Mouse (Mus musculus): ENCODE measurements around the gene Kcnc1. TPM values are rescaled to one million over a fixed set of nuclear protein-coding genes. Genes with fewer than 3 reads are reported as not detected.

The Kcnc1 gene
- polyA plus RNA-seq, 1 experiment = 47.6 TPM

DNA sequence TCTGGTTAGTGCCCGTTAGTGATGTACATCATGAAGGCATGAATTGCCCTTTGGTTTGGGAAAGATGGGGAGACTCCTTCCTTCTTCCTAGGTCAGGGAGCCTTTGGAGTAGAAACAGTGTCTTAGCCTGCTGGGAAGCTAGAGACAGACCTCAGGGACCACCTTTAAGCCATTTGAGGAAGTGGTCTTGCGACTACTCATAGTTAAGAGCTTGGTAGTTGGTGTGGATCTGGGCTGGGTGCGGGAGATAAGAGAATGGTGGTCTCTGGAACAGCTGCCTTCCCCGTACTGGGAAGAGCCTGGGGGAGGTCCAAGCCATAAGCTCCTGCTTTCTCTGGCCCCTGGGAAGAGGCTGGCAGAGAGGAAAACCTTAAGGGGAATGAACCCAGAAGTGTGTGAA is 2.3 kb downstream of the Kcnc1 start:
- 25% methylated on average over 4 of the region's 4 CpGs for WGBS
- H3K27ac ChIP-seq (ENCODE audit: insufficient read depth, low read depth, low read length) = no peak overlapping the region
- H3K4me1 ChIP-seq (ENCODE audit: control insufficient read depth, insufficient read depth, low read length) = peaks cover 28% of the 10 kb centered on the region
- H3K4me3 ChIP-seq (ENCODE audit: insufficient read depth, low read depth, low read length) = peak overlapping the region; percentile 64
- TF ChIP-seq CTCF (IDR thresholded peaks at IDR 0.05; ENCODE audit: insufficient read depth, low read depth, low read length) = no peak
- no peak for TF ChIP-seq POLR2A (IDR thresholded peaks at IDR 0.05; ENCODE audit: insufficient read depth, low read depth, low read length)

DNA sequence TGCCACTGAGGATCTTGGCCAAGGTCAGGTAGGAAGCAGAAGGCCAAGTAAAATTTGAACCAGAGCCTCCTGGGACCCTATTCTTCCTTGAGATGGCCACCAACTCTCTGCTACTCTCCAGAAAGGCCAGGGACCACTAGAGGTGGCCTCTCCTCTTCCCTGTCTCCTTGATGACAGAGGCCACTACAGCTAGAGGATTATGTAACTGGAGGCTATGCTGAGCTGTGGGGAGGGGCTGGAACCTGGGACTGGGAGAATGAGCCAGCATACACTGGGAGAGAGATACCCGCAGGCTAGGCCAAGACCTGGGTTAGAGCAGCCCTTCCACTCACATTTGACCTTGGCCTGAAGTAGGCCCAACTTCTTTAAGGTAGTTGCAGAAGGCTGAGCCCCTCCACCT is 3.4 kb downstream of the Kcnc1 start:
- TF ChIP-seq POLR2A (IDR thresholded peaks at IDR 0.05; ENCODE audit: insufficient read depth, low read depth, low read length) = no peak
- no peak for TF ChIP-seq CTCF (IDR thresholded peaks at IDR 0.05; ENCODE audit: insufficient read depth, low read depth, low read length)
- Histone ChIP-seq H3K27ac (ENCODE audit: insufficient read depth, low read depth, low read length) (peak overlapping the region; percentile 29), H3K4me1 (ENCODE audit: control insufficient read depth, insufficient read depth, low read length) (peaks cover 38% of the 10 kb centered on the region), H3K4me3 (ENCODE audit: insufficient read depth, low read depth, low read length) (peak overlapping the region; percentile 64)
- 41% methylated on average over 1 of the region's 1 CpGs for WGBS

- H3K4me1 ChIP-seq (ENCODE audit: control insufficient read depth, insufficient read depth, low read length) = peaks cover 44% of the 10 kb centered on the region
- 17% methylated on average over 8 of the region's 8 CpGs for whole genome bisulfite sequencing
- H3K27ac ChIP-seq (ENCODE audit: insufficient read depth, low read depth, low read length) = peak overlapping the region; percentile 29
- H3K4me3 ChIP-seq (ENCODE audit: insufficient read depth, low read depth, low read length) = peak overlapping the region; percentile 64
- TF ChIP-seq POLR2A (IDR thresholded peaks at IDR 0.05; ENCODE audit: insufficient read depth, low read depth, low read length) = no peak
- no peak for TF ChIP-seq CTCF (IDR thresholded peaks at IDR 0.05; ENCODE audit: insufficient read depth, low read depth, low read length)
Measured at GRCm38 (mm10) chr7:46400346-46400745, 4.0 kb downstream of the Kcnc1 start.

DNA sequence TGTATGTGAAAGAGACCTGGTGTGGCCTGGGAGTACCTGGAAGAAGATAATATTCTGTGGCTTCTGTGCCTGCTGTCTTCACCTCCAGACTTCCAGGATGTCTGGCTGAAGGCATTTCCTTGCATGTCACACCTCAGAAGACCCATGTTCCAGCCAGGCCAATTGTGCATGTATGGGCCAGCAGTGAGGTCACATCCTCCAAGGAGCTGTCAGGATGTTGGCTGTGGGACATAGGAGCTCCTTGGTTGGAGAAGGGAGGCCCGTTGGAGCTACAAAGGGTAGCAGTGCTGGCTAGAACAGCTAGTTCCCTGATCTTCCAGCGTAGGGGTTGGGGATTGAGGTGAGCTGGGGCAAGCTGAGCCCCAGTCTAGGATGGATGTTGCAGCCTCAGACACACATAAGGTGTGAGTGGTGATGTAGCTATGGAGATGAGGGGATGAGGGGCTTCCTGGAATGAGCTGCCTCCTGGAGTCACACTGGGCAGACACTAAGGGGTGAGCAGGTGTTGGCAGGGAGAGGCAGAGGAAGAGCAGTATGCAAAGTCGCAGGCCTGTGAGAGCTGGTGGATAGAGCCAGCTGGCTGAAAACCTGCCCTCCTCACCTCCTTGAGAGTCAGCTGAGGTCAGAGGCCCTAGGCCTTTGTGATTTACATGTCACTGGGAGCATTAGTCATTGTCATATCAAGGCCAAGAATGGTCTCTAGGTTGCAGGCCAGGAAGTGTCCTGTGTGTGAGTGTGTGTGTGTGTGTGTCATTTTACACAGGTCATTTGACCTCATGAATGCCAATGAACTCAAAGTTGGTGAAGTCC is 5.3 kb downstream of the Kcnc1 start:
- TF ChIP-seq CTCF (IDR thresholded peaks at IDR 0.05; ENCODE audit: insufficient read depth, low read depth, low read length) = no peak
- H3K27ac ChIP-seq (ENCODE audit: insufficient read depth, low read depth, low read length) = 0 out of 2 replicates have a peak overlapping the region, but pooled peaks have one; percentile 10
- H3K4me3 ChIP-seq (ENCODE audit: insufficient read depth, low read depth, low read length) = peak overlapping the region; percentile 24; the same call in 1 of the 2 replicates
- peaks cover 53% of the 10 kb centered on the region for H3K4me1 ChIP-seq (ENCODE audit: control insufficient read depth, insufficient read depth, low read length)
- WGBS = 45% methylated on average over 3 of the region's 3 CpGs

GRCm38 (mm10) chr7:46403616-46404485 is 7.6 kb downstream of the Kcnc1 start:
- no peak overlapping the region for H3K27ac ChIP-seq (ENCODE audit: insufficient read depth, low read depth, low read length)
- no peak for TF ChIP-seq POLR2A (IDR thresholded peaks at IDR 0.05; ENCODE audit: insufficient read depth, low read depth, low read length)
- H3K4me1 ChIP-seq (ENCODE audit: control insufficient read depth, insufficient read depth, low read length) = peaks cover 69% of the 10 kb centered on the region
- no peak overlapping the region for H3K4me3 ChIP-seq (ENCODE audit: insufficient read depth, low read depth, low read length)
- WGBS = 67% methylated on average over 15 of the region's 15 CpGs

DNA sequence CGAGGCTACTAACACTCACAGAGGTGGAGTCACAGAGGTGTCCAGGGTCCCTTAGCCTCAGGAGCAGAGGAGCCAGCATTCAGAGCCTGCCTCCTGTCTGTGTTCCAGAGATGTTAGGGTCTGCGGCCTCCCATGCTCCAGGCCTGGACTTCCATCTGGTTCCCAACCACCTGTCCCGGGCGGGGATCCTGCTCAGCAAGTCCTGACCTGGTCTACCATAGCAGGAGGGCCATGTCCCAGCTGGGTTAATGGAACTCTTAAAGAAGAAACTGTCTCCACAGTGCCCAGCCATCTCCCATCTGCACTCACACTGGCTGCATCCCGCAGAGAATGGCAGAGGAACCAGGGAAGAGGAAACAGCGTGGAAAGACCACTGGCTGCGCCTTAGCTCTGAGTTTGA is 8.5 kb downstream of the Kcnc1 start:
- WGBS = 87% methylated on average over 7 of the region's 7 CpGs
- H3K27ac ChIP-seq (ENCODE audit: insufficient read depth, low read depth, low read length) = no peak overlapping the region
- TF ChIP-seq CTCF (IDR thresholded peaks at IDR 0.05; ENCODE audit: insufficient read depth, low read depth, low read length) = no peak
- TF ChIP-seq POLR2A (IDR thresholded peaks at IDR 0.05; ENCODE audit: insufficient read depth, low read depth, low read length) = no peak
- H3K4me3 ChIP-seq (ENCODE audit: insufficient read depth, low read depth, low read length) = no peak overlapping the region
- peaks cover 70% of the 10 kb centered on the region for H3K4me1 ChIP-seq (ENCODE audit: control insufficient read depth, insufficient read depth, low read length)

DNA sequence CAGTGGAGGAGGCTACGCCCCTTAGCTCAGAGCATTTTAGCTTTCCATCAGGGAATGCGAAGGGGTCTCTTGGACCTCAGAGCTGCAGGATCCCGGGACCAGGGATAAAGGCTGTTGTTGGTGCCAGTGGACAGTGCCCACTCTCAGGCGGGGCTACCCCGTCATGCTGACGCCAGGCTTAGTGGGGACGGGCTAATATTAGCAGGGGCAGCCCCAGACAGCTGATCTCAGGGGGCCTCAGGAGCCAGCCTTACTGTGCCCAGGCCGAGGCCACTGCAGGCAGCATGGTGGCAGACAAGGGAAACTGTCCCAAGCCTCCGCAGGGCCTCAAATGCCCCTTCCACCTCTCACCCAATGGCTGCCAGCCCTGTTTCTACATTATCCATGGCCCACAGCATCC is 12.3 kb downstream of the Kcnc1 start:
- Histone ChIP-seq H3K27ac (ENCODE audit: insufficient read depth, low read depth, low read length) (peak overlapping the region; percentile 53), H3K4me1 (ENCODE audit: control insufficient read depth, insufficient read depth, low read length) (peaks cover 82% of the 10 kb centered on the region), H3K4me3 (ENCODE audit: insufficient read depth, low read depth, low read length) (no peak overlapping the region)
- no peak for TF ChIP-seq POLR2A (IDR thresholded peaks at IDR 0.05; ENCODE audit: insufficient read depth, low read depth, low read length)
- no peak for TF ChIP-seq CTCF (IDR thresholded peaks at IDR 0.05; ENCODE audit: insufficient read depth, low read depth, low read length)
- 73% methylated on average over 9 of the region's 9 CpGs for WGBS

DNA sequence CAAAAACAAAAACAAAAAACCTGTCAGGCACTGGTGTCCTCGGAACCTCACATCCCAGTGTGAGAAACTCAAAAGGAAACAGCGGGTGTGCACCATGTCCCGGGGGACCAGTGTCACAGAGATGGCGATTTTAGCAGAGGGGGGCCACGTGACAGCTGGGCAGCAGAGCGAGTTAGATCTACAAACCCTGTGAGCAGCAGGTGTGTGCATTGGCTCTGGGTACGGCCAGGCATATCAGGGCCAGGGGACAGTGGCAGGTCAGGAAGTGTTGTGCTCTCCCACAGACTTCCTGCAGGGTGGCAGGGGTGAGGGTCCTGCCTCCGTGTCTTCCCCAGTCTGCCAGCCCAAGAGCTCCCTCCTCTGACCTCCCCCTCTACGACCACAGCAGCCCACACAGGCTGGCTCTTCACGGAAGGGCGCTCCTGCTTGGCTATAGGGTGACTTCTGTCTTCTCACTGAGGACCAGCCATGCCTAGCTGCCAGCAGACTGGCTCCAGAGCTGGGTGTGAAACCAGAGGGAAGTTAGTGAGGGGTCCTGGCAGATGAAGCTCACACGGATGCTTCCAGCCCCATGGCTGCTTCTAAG is 13.0 kb downstream of the Kcnc1 start:
- Histone ChIP-seq H3K4me1 (ENCODE audit: control insufficient read depth, insufficient read depth, low read length) (peaks cover 81% of the 10 kb centered on the region), H3K4me3 (ENCODE audit: insufficient read depth, low read depth, low read length) (no peak overlapping the region), H3K27ac (ENCODE audit: insufficient read depth, low read depth, low read length) (peak overlapping the region; percentile 53; the same call in 1 of the 2 replicates)
- TF ChIP-seq CTCF (IDR thresholded peaks at IDR 0.05; ENCODE audit: insufficient read depth, low read depth, low read length) (no peak), POLR2A (IDR thresholded peaks at IDR 0.05; ENCODE audit: insufficient read depth, low read depth, low read length) (no peak)
- 48% methylated on average over 12 of the region's 12 CpGs for WGBS

DNA sequence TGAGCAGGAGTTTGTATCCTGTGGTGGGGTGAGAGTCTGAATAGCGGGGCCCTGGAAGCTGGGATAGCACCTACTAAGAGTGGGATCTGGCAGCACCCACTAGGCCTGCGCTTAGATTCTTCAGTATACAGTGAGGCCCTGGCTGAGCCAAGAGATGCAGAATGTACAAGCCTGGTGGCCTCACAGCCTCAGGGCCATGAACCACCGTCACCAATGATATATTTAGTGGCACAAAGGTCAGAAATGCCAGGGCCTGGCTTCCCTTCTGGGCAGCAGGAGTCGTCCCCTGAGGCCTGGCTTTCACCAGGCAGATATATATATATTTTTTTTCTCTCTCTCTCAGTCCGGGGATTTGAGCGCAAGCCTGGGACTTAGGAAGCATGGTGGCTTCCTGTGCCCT is 14.4 kb downstream of the Kcnc1 start:
- Histone ChIP-seq H3K4me3 (ENCODE audit: insufficient read depth, low read depth, low read length) (no peak overlapping the region), H3K27ac (ENCODE audit: insufficient read depth, low read depth, low read length) (peak overlapping the region; percentile 26; the same call in 1 of the 2 replicates), H3K4me1 (ENCODE audit: control insufficient read depth, insufficient read depth, low read length) (peaks cover 81% of the 10 kb centered on the region)
- 84% methylated on average over 6 of the region's 6 CpGs for WGBS
- TF ChIP-seq POLR2A (IDR thresholded peaks at IDR 0.05; ENCODE audit: insufficient read depth, low read depth, low read length) (no peak), CTCF (IDR thresholded peaks at IDR 0.05; ENCODE audit: insufficient read depth, low read depth, low read length) (no peak)

All from olfactory bulb, adult 2 months (tissue).